Mouse (Mus musculus): ENCODE results near the gene Grin2a. TPM values are rescaled to one million over a fixed set of nuclear protein-coding genes. Genes with fewer than 3 reads are reported as not detected.

Gene Grin2a
- polyA plus RNA-seq (2017; shearing (Covaris generic)), result not detected

GRCm38 (mm10) chr16:9994951-9995813 lies at the start of gene Grin2a:
Gene Grin2a, minus strand, starts transcription at chr16:9995560.
- ATAC-seq, result no peak

GRCm38 (mm10) chr16:10035582-10036215 lies 40.3 kb upstream of the Grin2a start:
- ATAC-seq, result no peak

- no peak for ATAC-seq
These were observed 38.1 kb upstream of the Grin2a start for GRCm38 (mm10) chr16:10033416-10033979.

- ATAC-seq, result no peak
These were observed 36.5 kb upstream of the Grin2a start for GRCm38 (mm10) chr16:10031891-10032290.

- ATAC-seq, result no peak
These were observed 31.4 kb upstream of the Grin2a start for GRCm38 (mm10) chr16:10026741-10027140.

GRCm38 (mm10) chr16:10009743-10010142 lies 14.4 kb upstream of the Grin2a start:
- ATAC-seq, result no peak

GRCm38 (mm10) chr16:10005606-10006005 lies 10.2 kb upstream of the Grin2a start:
- ATAC-seq, result no peak

GRCm38 (mm10) chr16:10004096-10004495 lies 8.7 kb upstream of the Grin2a start:
- ATAC-seq, result no peak

- no peak for ATAC-seq
These were observed 7.6 kb upstream of the Grin2a start for GRCm38 (mm10) chr16:10003001-10003400.

GRCm38 (mm10) chr16:10001601-10002000 lies 6.2 kb upstream of the Grin2a start:
- no peak for ATAC-seq

GRCm38 (mm10) chr16:9999926-10000325 lies 4.6 kb upstream of the Grin2a start:
- no peak for ATAC-seq

GRCm38 (mm10) chr16:9997931-9998330 lies 2.6 kb upstream of the Grin2a start:
- ATAC-seq, result no peak

GRCm38 (mm10) chr16:9995814-9996210 lies 452 bp upstream of the Grin2a start:
- ATAC-seq, result no peak

- no peak for ATAC-seq
These were observed 1.1 kb downstream of the Grin2a start for GRCm38 (mm10) chr16:9994041-9994950.

- no peak for ATAC-seq
These were observed 1.9 kb downstream of the Grin2a start for GRCm38 (mm10) chr16:9993255-9994040.

GRCm38 (mm10) chr16:9992773-9993221 lies 2.6 kb downstream of the Grin2a start:
- no peak for ATAC-seq

- ATAC-seq, result no peak
These were observed 3.1 kb downstream of the Grin2a start for GRCm38 (mm10) chr16:9992076-9992772.

- ATAC-seq, result no peak
These were observed 10.3 kb downstream of the Grin2a start for GRCm38 (mm10) chr16:9985041-9985440.

- no peak for ATAC-seq
These were observed 14.7 kb downstream of the Grin2a start for GRCm38 (mm10) chr16:9980641-9981040.

GRCm38 (mm10) chr16:9978173-9978572 lies 17.2 kb downstream of the Grin2a start:
- ATAC-seq, result no peak

GRCm38 (mm10) chr16:9972705-9973104 lies 22.7 kb downstream of the Grin2a start:
- ATAC-seq, result no peak

Measured in CD4-positive, CD25-positive, alpha-beta regulatory T cell, adult 4 months (primary cell).